Mouse (Mus musculus) neural tube, embryonic 13.5 days (tissue): ENCODE data around the gene Rgs3. TPM values are rescaled to one million over a fixed set of nuclear protein-coding genes. Genes with fewer than 3 reads are reported as not detected.

Source experiments
- ATAC-seq: fragments of 200-750 bp; cut with Nextera tagmentation; 2 replicates; pipeline ENCODE4 v1.8.0; 2017; ENCODE audit warnings: low read depth, mild to moderate bottlenecking, moderate TSS enrichment, moderate library complexity
- H3K27ac ChIP-seq: fragments of 300-500 bp; sonication (generic); replicated peaks from 2 replicates; pipeline ENCODE4 v1.5.1; 2015; ENCODE audit warnings: moderate library complexity, mild to moderate bottlenecking, inconsistent platforms
- H3K27me3 ChIP-seq: fragments of 300-500 bp; sonication (generic); 2 replicates; pipeline ENCODE4 v1.6.1; 2015; ENCODE audit warnings: mild to moderate bottlenecking, inconsistent platforms
- H3K36me3 ChIP-seq: fragments of 300-500 bp; sonication (generic); 2 replicates; pipeline ENCODE4 v1.6.1; 2015; ENCODE audit warnings: mild to moderate bottlenecking, inconsistent platforms
- H3K4me1 ChIP-seq: fragments of 300-500 bp; sonication (generic); replicated peaks from 2 replicates; pipeline ENCODE4 v1.6.1; 2015; ENCODE audit warnings: inconsistent platforms
- H3K4me2 ChIP-seq: fragments of 300-500 bp; sonication (generic); 2 replicates; pipeline ENCODE4 v1.6.1; 2015; ENCODE audit warnings: inconsistent platforms, mild to moderate bottlenecking, moderate library complexity
- H3K4me3 ChIP-seq: fragments of 300-500 bp; sonication (generic); 2 replicates; pipeline ENCODE4 v1.5.1; 2015; ENCODE audit warnings: mild to moderate bottlenecking, inconsistent platforms
- H3K9ac ChIP-seq: fragments of 300-500 bp; sonication (generic); 2 replicates; pipeline ENCODE4 v1.6.1; 2015; ENCODE audit warnings: moderate library complexity, mild to moderate bottlenecking, inconsistent platforms
- H3K9me3 ChIP-seq: fragments of 300-500 bp; sonication (generic); 2 replicates; pipeline ENCODE4 v1.6.1; 2016; ENCODE audit warnings: inconsistent platforms
- WGBS: fragments of 180-500 bp; shearing (Covaris S2); methylation state at CpG from one replicate; pipeline ENCODE4 v1.1.7; 2015; 5-methylcytosine and 5-hydroxymethylcytosine counted together
- polyA plus RNA-seq: library from polyadenylated mRNA; unstranded; fragments of >200 nt; fragmentation: Nextera tagmentation; extraction: Ambion mirVana; gene quantifications from 2 replicates; pipeline ENCODE4 v1.2.1, GENCODE M21; 2015

Gene Rgs3
- polyA plus RNA-seq: 71.4 and 79.0 TPM in 2 replicates

DNA sequence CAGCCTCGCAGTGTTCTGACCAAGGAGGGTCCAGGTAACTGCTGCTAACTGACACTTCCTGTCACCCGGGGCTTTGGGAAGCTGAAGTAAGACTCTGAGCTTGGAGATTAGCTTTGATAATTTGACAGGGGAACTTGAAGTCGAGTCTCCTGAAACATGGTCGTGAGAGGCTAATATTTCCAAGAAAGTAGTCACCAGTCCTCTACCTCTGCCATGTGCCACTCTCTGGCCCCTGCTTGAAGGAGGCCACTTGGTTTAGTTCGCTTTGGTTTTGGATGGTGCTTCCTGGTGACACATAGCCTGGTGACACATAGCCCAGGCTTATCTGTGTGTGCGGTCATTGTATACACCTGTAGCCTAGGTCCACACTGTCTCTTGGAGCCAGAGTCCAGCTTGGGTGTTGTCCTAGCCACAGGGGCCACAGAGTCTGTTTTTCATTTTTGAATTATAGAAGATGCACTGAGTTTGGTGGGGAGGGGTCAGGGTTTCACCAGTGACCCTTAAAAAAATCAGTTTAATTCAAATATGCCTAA is at the start of gene Rgs3:
Rgs3 (plus strand) TSS at position 51 of the 533 bp plus-strand sequence.
- Histone ChIP-seq H3K36me3 (no peaks in the 10 kb centered on the region), H3K27me3 (no peaks in the 10 kb centered on the region), H3K27ac (no peak within 1 kb of the TSS), H3K4me1 (peaks cover 8% of the 10 kb centered on the region), H3K4me2 (no peak within 1 kb of the TSS), H3K4me3 (no peak within 1 kb of the TSS), H3K9ac (no peak within 1 kb of the TSS), H3K9me3 (no peaks in the 10 kb centered on the region)
- ATAC-seq: no peak
- 68% methylated on average over 6 of the region's 6 CpGs for WGBS

DNA sequence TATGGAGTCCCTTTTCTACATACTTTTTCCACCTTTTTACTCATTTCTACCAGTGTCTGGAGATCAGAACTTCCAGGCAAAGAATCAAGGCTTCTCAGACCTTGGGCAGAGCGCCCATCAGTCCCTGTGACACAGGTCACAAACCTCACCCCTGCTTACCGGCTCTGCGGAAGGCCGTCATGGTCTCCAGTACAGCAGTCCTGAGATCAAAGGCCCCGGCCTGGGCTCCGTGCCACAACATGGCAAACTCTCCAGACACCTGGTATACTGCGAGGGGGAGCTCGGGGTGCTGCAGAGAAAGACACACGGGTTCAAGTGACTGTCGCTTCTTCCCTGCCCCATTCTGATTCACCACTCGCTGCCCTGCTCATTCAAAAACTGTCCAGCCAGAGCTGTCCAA is 49.7 kb upstream of the Rgs3 start:
- H3K9ac ChIP-seq: no peak overlapping the region
- H3K36me3 ChIP-seq: peaks cover 68% of the 10 kb centered on the region
- no peaks in the 10 kb centered on the region for H3K9me3 ChIP-seq

DNA sequence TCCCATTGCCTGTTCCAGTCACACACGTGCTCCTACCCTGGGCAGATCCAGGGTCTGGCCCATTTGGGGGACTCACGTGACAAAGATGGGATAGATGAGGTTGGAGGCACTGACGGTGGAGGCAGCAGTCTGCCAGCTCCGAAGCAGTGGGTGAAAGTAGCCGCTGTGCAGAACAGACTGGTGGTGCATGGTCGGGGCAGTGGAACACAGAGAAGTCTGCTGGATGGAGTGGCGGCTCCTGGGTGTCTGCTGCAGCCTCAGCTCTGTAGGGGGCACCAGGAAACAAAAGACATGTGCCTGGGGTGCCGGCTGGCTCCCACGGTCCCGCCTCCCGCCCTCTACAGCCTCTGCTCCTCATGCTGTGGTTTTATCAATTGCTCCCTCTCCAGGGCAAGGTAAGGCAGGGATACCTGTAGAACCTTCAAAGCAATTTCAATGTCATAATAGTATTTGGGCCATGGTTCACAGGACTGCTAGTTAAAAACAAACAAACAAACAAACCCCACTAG is 45.6 kb upstream of the Rgs3 start:
- no peak overlapping the region for H3K9ac ChIP-seq
- H3K27ac ChIP-seq: no peak overlapping the region
- H3K36me3 ChIP-seq: peaks cover 50% of the 10 kb centered on the region
- no peak overlapping the region for H3K4me3 ChIP-seq
- no peak overlapping the region for H3K4me2 ChIP-seq
- WGBS: 54% methylated on average over 11 of the region's 11 CpGs
- no peaks in the 10 kb centered on the region for H3K9me3 ChIP-seq
- H3K27me3 ChIP-seq: no peaks in the 10 kb centered on the region
- no peak for ATAC-seq
- H3K4me1 ChIP-seq: peaks cover 21% of the 10 kb centered on the region

More for the DNA sequence above, 49.7 kb upstream of the Rgs3 start:
- WGBS: 95% methylated on average over 11 of the region's 11 CpGs
- H3K4me2 ChIP-seq: no peak overlapping the region
- no peak overlapping the region for H3K27ac ChIP-seq
- no peak overlapping the region for H3K4me3 ChIP-seq
- H3K27me3 ChIP-seq: no peaks in the 10 kb centered on the region
- ATAC-seq: no peak
- H3K4me1 ChIP-seq: no peaks in the 10 kb centered on the region

DNA sequence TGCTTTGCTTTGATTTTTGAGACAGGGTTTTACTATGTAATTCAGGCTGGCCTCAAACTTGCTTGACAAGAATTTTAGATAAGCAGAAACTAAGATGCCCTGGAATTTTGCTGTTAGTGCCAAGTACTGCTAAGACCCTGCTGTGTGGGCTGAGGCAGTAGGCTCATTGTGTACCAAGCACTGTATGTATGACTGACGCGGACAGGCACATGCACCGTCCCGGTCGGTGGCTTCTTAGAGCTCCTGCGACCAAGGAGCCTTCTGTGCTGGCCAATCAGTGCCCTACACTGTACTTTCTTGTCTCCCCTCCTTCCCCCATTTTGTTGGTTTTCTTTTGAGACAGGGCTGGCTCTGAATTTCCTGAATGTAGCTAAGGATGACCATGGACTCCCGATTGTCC is 44.7 kb upstream of the Rgs3 start:
- no peaks in the 10 kb centered on the region for H3K27me3 ChIP-seq
- ATAC-seq: no peak
- H3K27ac ChIP-seq: no peak overlapping the region
- H3K9me3 ChIP-seq: no peaks in the 10 kb centered on the region
- no peak overlapping the region for H3K4me3 ChIP-seq
- no peak overlapping the region for H3K4me2 ChIP-seq
- H3K4me1 ChIP-seq: peaks cover 24% of the 10 kb centered on the region
- peaks cover 40% of the 10 kb centered on the region for H3K36me3 ChIP-seq
- H3K9ac ChIP-seq: no peak overlapping the region
- WGBS: 91% methylated on average over 7 of the region's 7 CpGs

DNA sequence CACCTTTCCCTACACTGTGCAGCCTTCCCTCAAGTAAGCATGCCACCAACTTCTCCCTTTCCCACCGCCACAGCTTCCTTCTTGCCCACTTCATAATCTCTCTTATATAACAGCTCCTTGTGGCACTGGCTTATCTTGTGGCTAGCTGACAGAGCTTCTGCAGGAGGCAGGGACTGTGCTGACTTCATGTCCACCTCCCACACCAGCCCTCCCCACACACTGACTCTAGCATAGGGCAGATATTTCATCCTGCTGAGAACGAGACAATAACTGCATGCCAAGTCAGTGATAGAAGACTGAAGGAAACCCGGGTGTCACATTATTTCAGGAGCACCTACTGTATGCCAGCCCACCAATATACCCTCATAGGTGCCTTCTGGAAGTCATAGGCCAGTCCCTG is 44.2 kb upstream of the Rgs3 start:
- H3K4me3 ChIP-seq: no peak overlapping the region
- peak overlapping the region; percentile 38; the same call in 1 of the 2 replicates for H3K27ac ChIP-seq
- H3K9me3 ChIP-seq: no peaks in the 10 kb centered on the region
- no peak for ATAC-seq
- H3K36me3 ChIP-seq: peaks cover 35% of the 10 kb centered on the region
- WGBS: 86% methylated on average over 3 of the region's 3 CpGs
- H3K4me1 ChIP-seq: peaks cover 24% of the 10 kb centered on the region
- 0 out of 2 replicates have a peak overlapping the region, but pooled peaks have one; percentile 45 for H3K9ac ChIP-seq
- no peak overlapping the region for H3K4me2 ChIP-seq
- no peaks in the 10 kb centered on the region for H3K27me3 ChIP-seq

DNA sequence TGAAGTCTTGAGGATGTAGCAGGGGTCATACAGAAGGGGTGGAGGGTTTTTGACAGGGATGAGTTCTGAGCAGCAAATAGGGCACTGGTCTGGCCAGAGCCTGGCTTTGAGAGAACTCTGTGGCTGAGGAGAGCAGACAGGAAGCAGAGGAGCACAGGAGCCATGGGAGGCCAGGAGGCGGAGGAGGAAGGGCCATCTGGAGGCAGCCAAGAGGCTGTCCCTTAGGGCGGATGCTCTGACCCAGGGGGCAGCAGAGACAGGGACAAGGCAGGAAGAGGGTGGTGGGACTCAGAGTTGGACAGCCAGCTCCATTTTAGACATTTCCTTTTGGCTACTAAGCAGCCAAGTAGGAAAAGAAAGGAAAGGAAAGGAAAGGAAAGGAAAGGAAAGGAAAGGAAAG is 43.6 kb upstream of the Rgs3 start:
- no peak overlapping the region for H3K4me2 ChIP-seq
- 0 out of 2 replicates have a peak overlapping the region, but pooled peaks have one; percentile 45 for H3K9ac ChIP-seq
- H3K36me3 ChIP-seq: peaks cover 29% of the 10 kb centered on the region
- no peaks in the 10 kb centered on the region for H3K27me3 ChIP-seq
- peak overlapping the region; percentile 52; the same call in 1 of the 2 replicates for H3K27ac ChIP-seq
- no peak for ATAC-seq
- H3K4me1 ChIP-seq: peaks cover 24% of the 10 kb centered on the region
- no peaks in the 10 kb centered on the region for H3K9me3 ChIP-seq
- 47% methylated on average over 2 of the region's 2 CpGs for WGBS
- H3K4me3 ChIP-seq: no peak overlapping the region

DNA sequence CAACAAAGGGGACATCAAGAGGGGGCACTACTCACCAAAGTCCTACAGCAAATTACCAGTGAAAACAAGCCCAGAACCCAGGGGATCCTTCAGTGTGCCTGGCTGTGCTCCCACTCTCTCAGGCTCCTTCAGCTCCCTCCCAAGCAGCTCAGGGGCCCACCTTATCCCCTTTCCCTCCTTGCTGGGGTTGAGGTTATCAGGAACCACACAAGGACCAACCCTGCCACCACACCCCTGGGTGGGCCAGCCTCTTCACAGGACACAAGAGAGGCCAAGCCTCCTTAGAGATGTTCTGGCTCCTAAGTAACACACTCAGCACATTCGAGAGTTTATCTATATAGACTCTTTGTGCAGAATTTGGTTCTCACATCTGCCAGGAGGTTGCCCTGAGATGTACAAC is 43.1 kb upstream of the Rgs3 start:
- H3K9ac ChIP-seq: no peak overlapping the region
- no peaks in the 10 kb centered on the region for H3K9me3 ChIP-seq
- no peaks in the 10 kb centered on the region for H3K27me3 ChIP-seq
- peaks cover 24% of the 10 kb centered on the region for H3K36me3 ChIP-seq
- H3K4me3 ChIP-seq: no peak overlapping the region
- H3K4me1 ChIP-seq: peaks cover 24% of the 10 kb centered on the region
- H3K4me2 ChIP-seq: no peak overlapping the region
- peak overlapping the region; percentile 52; the same call in 1 of the 2 replicates for H3K27ac ChIP-seq
- no peak for ATAC-seq
- 91% methylated on average over 1 of the region's 1 CpGs for WGBS

DNA sequence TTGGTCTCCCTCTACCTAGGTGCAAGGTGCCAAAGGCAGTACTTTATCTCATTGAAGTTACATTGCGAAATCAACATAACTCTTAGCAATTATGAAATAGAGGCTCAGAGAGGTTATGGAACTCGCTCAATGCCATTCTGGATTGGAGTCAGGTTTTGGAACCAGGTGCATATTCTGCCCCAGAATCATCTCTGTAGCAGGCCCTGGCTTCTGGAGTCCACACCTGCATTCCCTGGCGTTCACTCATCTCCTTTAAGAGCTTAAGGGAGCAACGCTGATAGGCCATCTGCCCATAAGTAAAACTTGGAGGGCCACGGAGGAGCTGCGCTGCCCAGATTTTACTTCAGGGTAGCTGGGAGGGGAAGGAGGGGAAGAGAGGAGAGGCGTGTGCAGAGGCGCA is 42.6 kb upstream of the Rgs3 start:
- no peak overlapping the region for H3K4me2 ChIP-seq
- peaks cover 20% of the 10 kb centered on the region for H3K36me3 ChIP-seq
- no peak overlapping the region for H3K27ac ChIP-seq
- no peak overlapping the region for H3K9ac ChIP-seq
- WGBS: 94% methylated on average over 8 of the region's 8 CpGs
- H3K27me3 ChIP-seq: no peaks in the 10 kb centered on the region
- H3K4me1 ChIP-seq: peaks cover 24% of the 10 kb centered on the region
- no peak for ATAC-seq
- no peaks in the 10 kb centered on the region for H3K9me3 ChIP-seq
- no peak overlapping the region for H3K4me3 ChIP-seq

DNA sequence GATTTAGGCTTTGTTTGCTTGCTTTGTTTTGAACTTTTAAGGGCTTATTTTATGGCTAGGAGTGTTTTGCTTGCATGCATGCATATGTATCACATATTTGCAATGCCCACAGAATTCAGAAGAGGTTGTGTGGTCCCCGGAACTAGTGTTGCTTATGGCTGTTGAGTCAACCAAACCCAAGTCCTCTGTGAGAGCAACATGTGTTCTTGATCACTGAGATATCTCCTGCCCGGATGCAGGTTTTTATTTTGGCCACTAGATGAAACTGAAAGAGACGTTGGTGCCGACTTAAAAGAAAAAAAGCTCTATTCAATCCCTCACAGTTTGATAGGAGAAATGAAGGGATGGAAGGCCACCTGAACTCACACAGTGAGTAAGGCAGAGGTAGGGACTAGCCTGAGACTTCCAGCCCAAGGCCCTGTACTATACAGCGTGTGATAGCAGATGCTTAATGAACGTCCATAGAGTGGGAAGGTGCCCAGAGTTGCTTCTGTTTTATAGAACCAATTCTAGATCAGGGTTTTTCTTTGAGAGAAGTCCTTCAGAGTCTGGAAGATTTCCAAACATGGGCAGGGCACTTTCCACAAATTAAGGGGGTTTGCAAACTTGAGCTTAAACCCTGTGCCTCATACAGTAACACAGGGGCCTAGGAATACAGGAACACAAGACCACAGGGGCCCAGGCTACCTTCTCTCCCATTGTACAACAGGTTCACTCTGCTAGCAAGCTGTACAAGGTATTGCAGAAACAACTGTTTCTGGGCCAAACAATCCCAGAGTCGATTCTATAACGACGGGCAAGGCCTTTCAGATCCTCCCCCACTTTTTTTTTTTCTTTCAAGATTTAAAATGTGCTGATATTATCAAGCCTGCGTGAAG is 41.9 kb upstream of the Rgs3 start:
- 0 out of 2 replicates have a peak overlapping the region, but pooled peaks have one; percentile 86 for H3K9ac ChIP-seq
- H3K4me1 ChIP-seq: peaks cover 24% of the 10 kb centered on the region
- WGBS: 89% methylated on average over 10 of the region's 10 CpGs
- ATAC-seq: no peak
- no peaks in the 10 kb centered on the region for H3K27me3 ChIP-seq
- no peak overlapping the region for H3K27ac ChIP-seq
- peaks cover 15% of the 10 kb centered on the region for H3K36me3 ChIP-seq
- H3K4me2 ChIP-seq: no peak overlapping the region
- H3K9me3 ChIP-seq: no peaks in the 10 kb centered on the region
- H3K4me3 ChIP-seq: no peak overlapping the region

DNA sequence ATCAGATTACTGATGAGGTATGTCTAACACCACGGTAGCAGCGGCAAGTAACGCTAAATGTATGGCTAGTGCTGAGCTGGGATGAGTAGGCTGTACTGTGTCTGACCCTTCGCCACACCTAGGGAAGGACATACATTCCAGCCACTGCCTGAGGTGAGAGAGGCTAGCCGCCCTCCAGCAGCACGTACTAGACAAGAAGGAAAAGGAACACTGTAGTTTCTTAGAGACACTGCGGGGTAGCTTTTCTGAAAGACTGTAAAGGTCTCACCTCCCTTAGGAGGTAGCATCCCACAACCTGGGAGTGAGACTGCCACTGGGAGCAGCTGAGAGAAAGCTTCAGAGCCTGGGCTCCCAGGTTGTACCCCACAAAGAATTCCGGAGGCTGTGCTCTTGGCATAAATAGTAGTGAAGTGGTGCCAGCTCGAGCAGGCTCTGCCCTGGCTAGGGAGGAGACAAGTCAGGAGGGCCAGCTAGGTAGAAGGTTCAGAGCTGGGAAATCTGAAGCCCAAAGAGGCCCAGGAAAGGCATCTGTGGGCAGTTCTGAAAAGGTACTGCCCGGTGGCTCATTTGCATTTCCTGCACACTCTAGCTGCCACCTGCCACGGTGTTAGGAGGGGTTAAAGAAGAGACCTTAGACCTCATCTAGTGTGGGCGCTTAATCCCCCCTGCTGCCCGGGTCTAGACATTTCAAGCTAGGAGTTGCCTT is 41.1 kb upstream of the Rgs3 start:
- Histone ChIP-seq H3K9me3 (no peaks in the 10 kb centered on the region), H3K27me3 (no peaks in the 10 kb centered on the region), H3K4me1 (peaks cover 26% of the 10 kb centered on the region), H3K4me3 (peak overlapping the region; percentile 70), H3K36me3 (peaks cover 14% of the 10 kb centered on the region), H3K9ac (peak overlapping the region; percentile 86), H3K4me2 (peak overlapping the region; percentile 72), H3K27ac (no peak overlapping the region)
- ATAC-seq: no peak
- WGBS: 56% methylated on average over 13 of the region's 13 CpGs

DNA sequence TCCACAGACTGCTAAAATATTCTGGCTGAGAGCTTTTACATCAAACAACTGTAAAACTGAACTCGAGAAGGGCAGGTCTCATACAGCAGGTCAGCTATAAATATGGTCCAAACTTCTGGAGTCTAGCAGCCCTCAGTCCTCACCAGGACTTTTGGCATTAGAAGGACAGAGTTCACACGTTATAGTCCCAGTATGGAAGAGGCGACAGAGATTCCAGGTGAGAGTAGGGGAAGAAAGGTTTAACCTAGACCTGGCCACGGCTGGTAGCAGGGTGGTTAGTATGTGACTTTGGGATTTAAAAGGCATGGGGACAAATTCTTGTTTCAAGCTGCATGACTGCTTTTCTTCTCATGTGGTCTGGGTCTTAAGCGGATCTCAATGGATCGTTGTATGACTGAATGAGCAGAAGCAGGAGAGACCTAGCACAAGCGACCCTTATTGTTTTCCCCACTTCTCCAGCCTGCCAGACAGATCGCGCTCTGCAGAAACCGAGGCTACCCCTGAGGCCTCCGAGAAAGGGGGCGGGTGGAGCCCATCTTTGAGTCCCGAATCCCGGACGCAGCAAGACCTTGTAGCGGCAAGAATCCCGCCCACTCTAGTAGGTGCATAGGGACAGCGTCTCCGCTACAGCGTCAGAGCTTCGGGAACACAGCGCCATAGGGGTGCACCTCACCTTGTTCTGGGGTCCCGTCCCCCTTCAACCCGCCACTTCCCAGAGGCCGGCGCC is 40.4 kb upstream of the Rgs3 start:
- Histone ChIP-seq H3K27me3 (no peaks in the 10 kb centered on the region), H3K9me3 (no peaks in the 10 kb centered on the region), H3K4me1 (peaks cover 33% of the 10 kb centered on the region), H3K27ac (peak overlapping the region; percentile 81), H3K36me3 (peaks cover 10% of the 10 kb centered on the region; the same call in 1 of the 2 replicates), H3K9ac (peak overlapping the region; percentile 86), H3K4me2 (peak overlapping the region; percentile 72), H3K4me3 (peak overlapping the region; percentile 70)
- 2% methylated on average over 26 of the region's 26 CpGs for WGBS
- peak; percentile 70 for ATAC-seq
